Mouse (Mus musculus): ENCODE measurements around the gene Atp4a.

- TF ChIP-seq CTCF (IDR thresholded peaks at IDR 0.05; ENCODE audit: extremely low read depth, insufficient read depth, insufficient read length, insufficient replicate concordance), result no peak
- TF ChIP-seq POLR2A (IDR thresholded peaks at IDR 0.05; ENCODE audit: low read depth, low read length), result no peak
These were observed 38.0 kb downstream of the Atp4a start for GRCm38 (mm10) chr7:30749824-30750606.
